In genomic region chr6:37510786-37511185, GRCm38 (mm10) we compare ENCODE assay signal across 37 mouse cellular contexts. TPM values are rescaled to one million over a fixed set of nuclear protein-coding genes. Genes with fewer than 3 reads are reported as not detected.
"Had no signal": no experiment of that assay in that cellular context is flagged by ENCODE, and none has a peak within 500 bp of the region (broad histone marks: within the 10 kb centered on the region; RNA-seq: fewer than 3 reads in every experiment).

No protein-coding gene starts in this region.

- H3K27ac ChIP-seq: heart, adult 2 months; heart, embryonic 13.5 days; heart, embryonic 15.5 days; hindbrain, embryonic 13.5 days; hindbrain, embryonic 15.5 days; hindbrain, postnatal 0 days; kidney, embryonic 15.5 days; kidney, postnatal 0 days; limb, embryonic 13.5 days had no signal

- H3K4me2 ChIP-seq: heart, embryonic 11.5 days; heart, embryonic 13.5 days; heart, embryonic 15.5 days; hindbrain, embryonic 13.5 days; hindbrain, embryonic 15.5 days; kidney, embryonic 15.5 days; limb, embryonic 13.5 days had no signal

- H3K9ac ChIP-seq: forebrain, postnatal 0 days; heart, embryonic 13.5 days; heart, embryonic 15.5 days; hindbrain, embryonic 13.5 days; hindbrain, embryonic 15.5 days; kidney, embryonic 15.5 days; limb, embryonic 13.5 days had no signal

- ATAC-seq: forebrain, postnatal 0 days; hindbrain, postnatal 0 days; intestine, embryonic 16.5 days had no signal

- H3K27me3 ChIP-seq: heart, embryonic 13.5 days; heart, embryonic 15.5 days; hindbrain, embryonic 13.5 days; hindbrain, embryonic 15.5 days; kidney, embryonic 15.5 days; limb, embryonic 13.5 days had no signal

- H3K4me3 ChIP-seq: heart, adult 2 months; heart, embryonic 13.5 days; heart, embryonic 15.5 days; hindbrain, embryonic 13.5 days; hindbrain, embryonic 15.5 days; kidney, embryonic 15.5 days; limb, embryonic 13.5 days had no signal

- H3K36me3 ChIP-seq: heart, embryonic 13.5 days; heart, embryonic 15.5 days; hindbrain, embryonic 13.5 days; hindbrain, embryonic 15.5 days; kidney, embryonic 15.5 days; limb, embryonic 13.5 days had no signal

- H3K4me1 ChIP-seq: heart, embryonic 13.5 days; heart, embryonic 15.5 days; hindbrain, embryonic 13.5 days; hindbrain, embryonic 15.5 days; kidney, embryonic 15.5 days had no signal

- H3K9me3 ChIP-seq: heart, embryonic 13.5 days; heart, embryonic 15.5 days; hindbrain, embryonic 13.5 days; hindbrain, embryonic 15.5 days; kidney, embryonic 15.5 days; limb, embryonic 13.5 days had no signal

- DNase-seq: forebrain, postnatal 0 days; gastrocnemius, postnatal 14 days; gastrocnemius, postnatal 36 days; heart, adult 2 months; heart, postnatal 14 days; heart, postnatal 36 days; kidney, adult 11 months; kidney, adult 2 months; kidney, adult 9 months; kidney, postnatal 14 days; kidney, postnatal 36 days; layer of hippocampus, adult 9-11 months; layer of hippocampus, postnatal 36 days; left cerebral cortex, postnatal 4 days had no signal

RNA-seq across cellular contexts. Expression of gene Akr1d1, which starts 19.2 kb away (rescaled TPM):
- total RNA-seq: forebrain, postnatal 0 days; gastrocnemius, adult 18-20 months; gastrocnemius, postnatal 14 days; gastrocnemius, postnatal 36 days; heart, adult 2 months; heart, postnatal 14 days; heart, postnatal 36 days; hematopoietic stem cell, adult 5-6 weeks; hindbrain, postnatal 0 days; layer of hippocampus, adult 18-20 months; layer of hippocampus, postnatal 14 days; layer of hippocampus, postnatal 36 days; left cerebral cortex, adult 18-20 months; left cerebral cortex, adult 8-10 months; left cerebral cortex, postnatal 10 days; left cerebral cortex, postnatal 25 days; left cerebral cortex, postnatal 4 days had no signal
- polyA plus RNA-seq: forebrain, postnatal 0 days; gonadal fat pad, adult 2 months; heart, adult 2 months; heart, embryonic 11.5 days; heart, embryonic 13.5 days; heart, embryonic 15.5 days; heart, postnatal 0 days; hindbrain, embryonic 11.5 days; hindbrain, embryonic 13.5 days; hindbrain, embryonic 15.5 days; hindbrain, postnatal 0 days; large intestine, adult 2 months; limb, embryonic 11.5 days; limb, embryonic 13.5 days had no signal
